Mouse (Mus musculus) MEL (cell line): ENCODE results near the gene Sez6l. TPM values are rescaled to one million over a fixed set of nuclear protein-coding genes. Genes with fewer than 3 reads are reported as not detected.

ENCODE experiments used
- DNase-seq: peaks from one replicate; pipeline ENCODE4 v3.0.0; 2011; ENCODE audit warnings: low read depth, low spot score
- H3K27ac ChIP-seq: 2 replicates; pipeline ENCODE4 v1.5.1; 2012; ENCODE audit warnings: low read depth, mild to moderate bottlenecking, control low read depth, low read length, moderate library complexity; ENCODE audit not compliant: control insufficient read depth
- H3K27me3 ChIP-seq, 2 experiments: fragments of 150-350 bp in 1 of 2; sonication (generic) in 1 of 2; 2 replicates each; pipeline ENCODE4 v1.6.1; 2012; ENCODE audit warnings: low read length in 2 of 2, mild to moderate bottlenecking in 2 of 2, improper control_type of control experiment in 1 of 2, moderate library complexity in 1 of 2; ENCODE audit not compliant: insufficient read depth in 2 of 2, control insufficient read depth in 1 of 2
- H3K36me3 ChIP-seq, 2 experiments: 2 replicates each; pipeline ENCODE4 v1.6.1; 2012 to 2014; ENCODE audit warnings: low read length in 2 of 2, improper control_type of control experiment in 1 of 2, inconsistent platforms in 1 of 2, mild to moderate bottlenecking in 1 of 2; ENCODE audit not compliant: insufficient read depth in 2 of 2, control insufficient read depth in 1 of 2
- H3K4me1 ChIP-seq, 2 experiments: fragments of 150-350 bp in 1 of 2; sonication (generic) in 1 of 2; 2 replicates each; pipeline ENCODE4 v1.6.1; 2012; ENCODE audit warnings: low read length in 2 of 2, improper control_type of control experiment in 1 of 2, mild to moderate bottlenecking in 1 of 2; ENCODE audit not compliant: insufficient read depth in 2 of 2, control insufficient read depth in 1 of 2
- H3K4me3 ChIP-seq, 2 experiments: fragments of 150-350 bp in 1 of 2; sonication (generic) in 1 of 2; 2 replicates each; pipeline ENCODE4 v1.5.1; 2012; ENCODE audit warnings: low read depth in 2 of 2, low read length in 2 of 2, mild to moderate bottlenecking in 2 of 2, moderate library complexity in 2 of 2, control low read depth in 1 of 2, improper control_type of control experiment in 1 of 2; ENCODE audit not compliant: control insufficient read depth in 1 of 2, insufficient read depth in 1 of 2
- H3K79me2 ChIP-seq: 2 replicates; pipeline ENCODE4 v1.6.1; 2012; ENCODE audit warnings: mild to moderate bottlenecking, low read length, moderate library complexity; ENCODE audit not compliant: control insufficient read depth, poor library complexity, insufficient read depth
- H3K9ac ChIP-seq: 2 replicates; pipeline ENCODE4 v1.6.1; 2012; ENCODE audit warnings: low read depth, mild to moderate bottlenecking, control low read depth, low read length, moderate library complexity; ENCODE audit not compliant: control insufficient read depth, poor library complexity, severe bottlenecking
- H3K9me3 ChIP-seq: fragments of 150-350 bp; sonication (generic); replicated peaks from 2 replicates; pipeline ENCODE4 v1.6.1; 2012; ENCODE audit warnings: mild to moderate bottlenecking, low read length, improper control_type of control experiment, moderate library complexity; ENCODE audit not compliant: insufficient read depth
- BHLHE40 ChIP-seq: IDR thresholded peaks from 2 replicates; pipeline ENCODE4 v1.6.1; 2012; ENCODE audit warnings: low read depth, mild to moderate bottlenecking, inconsistent platforms, low read length, improper control_type of control experiment, borderline replicate concordance
- CHD1 ChIP-seq: IDR thresholded peaks from 2 replicates; pipeline ENCODE4 v1.6.1; 2012; ENCODE audit warnings: low read depth, mild to moderate bottlenecking, inconsistent platforms, low read length, improper control_type of control experiment
- CTCF ChIP-seq, 3 experiments: IDR thresholded peaks in 2 of 3; conservative IDR thresholded peaks in 1 of 3; 2 replicates each; pipeline ENCODE4 v1.5.1; 2011 to 2012; ENCODE audit warnings: low read length in 3 of 3, low read depth in 2 of 3, mild to moderate bottlenecking in 2 of 3, improper control_type of control experiment in 1 of 3, inconsistent platforms in 1 of 3, mixed read lengths in 1 of 3, moderate library complexity in 1 of 3; ENCODE audit not compliant: control insufficient read depth in 1 of 3, insufficient read depth in 1 of 3, poor library complexity in 1 of 3, severe bottlenecking in 1 of 3
- GATA1 ChIP-seq: IDR thresholded peaks from 2 replicates; pipeline ENCODE4 v1.6.1; 2011; ENCODE audit warnings: low read depth, low read length, improper control_type of control experiment
- HCFC1 ChIP-seq: IDR thresholded peaks from 2 replicates; pipeline ENCODE4 v1.6.1; 2012; ENCODE audit warnings: low read depth, mild to moderate bottlenecking, inconsistent platforms, low read length, improper control_type of control experiment, moderate library complexity
- KAT2A ChIP-seq: conservative IDR thresholded peaks from 2 replicates; pipeline ENCODE4 v1.6.1; 2012; ENCODE audit warnings: low read depth, low read length, improper control_type of control experiment, inconsistent platforms
- MAFK ChIP-seq: IDR thresholded peaks from 2 replicates; pipeline ENCODE4 v1.6.1; 2011; ENCODE audit warnings: low read depth, mild to moderate bottlenecking, low read length, improper control_type of control experiment, borderline replicate concordance
- MAZ ChIP-seq: IDR thresholded peaks from 2 replicates; pipeline ENCODE4 v1.6.1; 2012; ENCODE audit warnings: low read depth, mild to moderate bottlenecking, inconsistent platforms, low read length, improper control_type of control experiment
- MEF2A ChIP-seq: IDR thresholded peaks from 2 replicates; pipeline ENCODE4 v1.6.1; 2014; ENCODE audit warnings: low read depth, mild to moderate bottlenecking, inconsistent platforms, low read length, improper control_type of control experiment; ENCODE audit not compliant: poor library complexity, insufficient replicate concordance, severe bottlenecking; ENCODE audit errors: extremely low read depth
- MXI1 ChIP-seq: IDR thresholded peaks from 2 replicates; pipeline ENCODE4 v1.6.1; 2011; ENCODE audit warnings: mild to moderate bottlenecking, low read depth, low read length, improper control_type of control experiment
- MYC ChIP-seq: IDR thresholded peaks from 2 replicates; pipeline ENCODE4 v1.6.1; 2011; ENCODE audit warnings: low read depth, mild to moderate bottlenecking, low read length, improper control_type of control experiment, moderate library complexity
- NELFE ChIP-seq: IDR thresholded peaks from 2 replicates; pipeline ENCODE4 v1.6.1; 2011; ENCODE audit warnings: low read depth, low read length, improper control_type of control experiment
- NRF1 ChIP-seq: IDR thresholded peaks from 2 replicates; pipeline ENCODE4 v1.6.1; 2014; ENCODE audit warnings: low read depth, mild to moderate bottlenecking, inconsistent platforms, low read length, improper control_type of control experiment, moderate library complexity; ENCODE audit not compliant: poor library complexity, insufficient read depth, severe bottlenecking
- POLR2A ChIP-seq, 2 experiments: IDR thresholded peaks; 2 replicates each; pipeline ENCODE4 v1.6.1; 2011 to 2012; ENCODE audit warnings: low read length in 2 of 2, mild to moderate bottlenecking in 2 of 2, control low read depth in 1 of 2, improper control_type of control experiment in 1 of 2, low read depth in 1 of 2, moderate library complexity in 1 of 2; ENCODE audit not compliant: control insufficient read depth in 1 of 2, insufficient read depth in 1 of 2, poor library complexity in 1 of 2
- POLR2AphosphoS2 ChIP-seq: IDR thresholded peaks from 2 replicates; pipeline ENCODE4 v1.6.1; 2011; ENCODE audit warnings: low read length, improper control_type of control experiment
- POLR2AphosphoS5 ChIP-seq: IDR thresholded peaks from 2 replicates; pipeline ENCODE4 v1.6.1; 2012; ENCODE audit warnings: low read depth, borderline replicate concordance, mild to moderate bottlenecking, inconsistent platforms, low read length, moderate library complexity, mixed read lengths
- RAD21 ChIP-seq: IDR thresholded peaks from 2 replicates; pipeline ENCODE4 v1.6.1; 2011; ENCODE audit warnings: mild to moderate bottlenecking, low read depth, low read length, improper control_type of control experiment
- RCOR1 ChIP-seq: IDR thresholded peaks from 2 replicates; pipeline ENCODE4 v1.6.1; 2012; ENCODE audit warnings: low read depth, mild to moderate bottlenecking, inconsistent platforms, low read length, improper control_type of control experiment
- SIN3A ChIP-seq: IDR thresholded peaks from 2 replicates; pipeline ENCODE4 v1.6.1; 2012; ENCODE audit warnings: low read length, improper control_type of control experiment, inconsistent platforms
- SMC3 ChIP-seq: IDR thresholded peaks from 2 replicates; pipeline ENCODE4 v1.6.1; 2011; ENCODE audit warnings: low read depth, low read length, improper control_type of control experiment
- TAL1 ChIP-seq: IDR thresholded peaks from 2 replicates; pipeline ENCODE4 v1.6.1; 2012; ENCODE audit warnings: mild to moderate bottlenecking, inconsistent platforms, low read length, moderate library complexity, mixed read lengths
- TBP ChIP-seq: IDR thresholded peaks from 2 replicates; pipeline ENCODE4 v1.8.0; 2011; ENCODE audit warnings: low read depth, low read length, improper control_type of control experiment
- USF1 ChIP-seq: IDR thresholded peaks from 2 replicates; pipeline ENCODE4 v1.6.1; 2014; ENCODE audit warnings: low read depth, mild to moderate bottlenecking, inconsistent platforms, low read length, improper control_type of control experiment, moderate library complexity
- USF2 ChIP-seq, 2 experiments: IDR thresholded peaks; 2 replicates each; pipeline ENCODE4 v1.6.1; 2011 to 2012; ENCODE audit warnings: improper control_type of control experiment in 2 of 2, low read length in 2 of 2, borderline replicate concordance in 1 of 2, inconsistent platforms in 1 of 2, low read depth in 1 of 2, mild to moderate bottlenecking in 1 of 2; ENCODE audit not compliant: insufficient read depth in 1 of 2
- ZKSCAN1 ChIP-seq: IDR thresholded peaks from 2 replicates; pipeline ENCODE4 v1.6.1; 2012; ENCODE audit warnings: low read depth, mild to moderate bottlenecking, inconsistent platforms, low read length, improper control_type of control experiment, moderate library complexity
- ZMIZ1 ChIP-seq: IDR thresholded peaks from 2 replicates; pipeline ENCODE4 v1.6.1; 2012; ENCODE audit warnings: low read depth, mild to moderate bottlenecking, inconsistent platforms, low read length, improper control_type of control experiment, moderate library complexity
- ZNF384 ChIP-seq: IDR thresholded peaks from 2 replicates; pipeline ENCODE4 v1.6.1; 2012; ENCODE audit warnings: low read depth, mild to moderate bottlenecking, inconsistent platforms, low read length, improper control_type of control experiment
- polyA plus RNA-seq, 2 experiments: library from polyadenylated mRNA; stranded (reverse) in 1 of 2; unstranded in 1 of 2; fragments of >175 nt in 1 of 2; fragments of >200 nt in 1 of 2; gene quantifications; 2 replicates each; pipeline versions ENCODE4 v1.2.1 to v1.2.4; 2012; ENCODE audit warnings: low replicate concordance in 2 of 2, low read depth in 1 of 2; ENCODE audit not compliant: insufficient read length in 2 of 2, insufficient read depth in 1 of 2, missing spikeins in 1 of 2
- total RNA-seq: library from RNA; depleted of rRNA; stranded (reverse); fragments of 300-350 nt; gene quantifications from 2 replicates; pipeline ENCODE4 v1.2.3, GENCODE M21; 2012

Gene Sez6l
- total and polyA plus RNA-seq, 3 experiments = not detected

GRCm38 (mm10) chr5:112586071-112586470 lies 9.1 kb upstream of the Sez6l start:
- TF ChIP-seq MYC = no peak
- TF ChIP-seq USF2 (IDR thresholded peaks at IDR 0.05; ENCODE audit: borderline replicate concordance in 1 of 2, insufficient read depth in 1 of 2, low read depth in 1 of 2, low read length in 2 of 2) = no peak
- no peak for TF ChIP-seq CHD1
- no peak for TF ChIP-seq POLR2AphosphoS2
- no peak for TF ChIP-seq TAL1
- no peak for TF ChIP-seq GATA1
- TF ChIP-seq RAD21 = no peak
- TF ChIP-seq MAZ = no peak
- TF ChIP-seq SMC3 = no peak
- no peak for TF ChIP-seq MEF2A
- no peak for TF ChIP-seq NRF1
- TF ChIP-seq NELFE = no peak
- no peak for TF ChIP-seq POLR2AphosphoS5
- no peak for TF ChIP-seq MAFK
- no peak for TF ChIP-seq HCFC1
- no peak for TF ChIP-seq ZKSCAN1
- no peak for TF ChIP-seq USF1
- TF ChIP-seq TBP = no peak
- no peak for TF ChIP-seq ZMIZ1
- no peak for TF ChIP-seq MXI1
- no peak for DNase-seq

GRCm38 (mm10) chr5:112584155-112584769 lies 7.3 kb upstream of the Sez6l start:
- no peaks in the 10 kb centered on the region for H3K36me3 ChIP-seq
- no peaks in the 10 kb centered on the region for H3K4me1 ChIP-seq
- no peaks in the 10 kb centered on the region for H3K9me3 ChIP-seq
- H3K9ac ChIP-seq = no peak overlapping the region
- TF ChIP-seq MYC = no peak
- TF ChIP-seq SMC3 = no peak
- TF ChIP-seq MEF2A = no peak
- TF ChIP-seq NRF1 = no peak
- no peak for TF ChIP-seq POLR2AphosphoS5
- no peak for TF ChIP-seq HCFC1
- no peak for TF ChIP-seq ZMIZ1
- no peak for TF ChIP-seq KAT2A
- no peak for TF ChIP-seq SIN3A
- no peak for TF ChIP-seq GATA1
- no peak for TF ChIP-seq MXI1
- TF ChIP-seq NELFE = no peak
- no peak for TF ChIP-seq RCOR1
- no peak for TF ChIP-seq USF2 (IDR thresholded peaks at IDR 0.05; ENCODE audit: borderline replicate concordance in 1 of 2, insufficient read depth in 1 of 2, low read depth in 1 of 2, low read length in 2 of 2)
- no peak for TF ChIP-seq CTCF (IDR thresholded peaks at IDR 0.05 in 2 of 3, conservative IDR thresholded peaks at IDR 0.05 in 1 of 3; ENCODE audit: control insufficient read depth in 1 of 3, insufficient read depth in 1 of 3, low read depth in 2 of 3, low read length in 3 of 3, poor library complexity in 1 of 3, severe bottlenecking in 1 of 3)
- TF ChIP-seq BHLHE40 = no peak
- TF ChIP-seq POLR2A (IDR thresholded peaks at IDR 0.05; ENCODE audit: control insufficient read depth in 1 of 2, insufficient read depth in 1 of 2, low read depth in 1 of 2, low read length in 2 of 2, poor library complexity in 1 of 2) = no peak
- TF ChIP-seq ZNF384 = no peak
- TF ChIP-seq, all 39 proteins: peak for 0
- no peak overlapping the region for H3K27ac ChIP-seq
- H3K79me2 ChIP-seq = no peaks in the 10 kb centered on the region
- H3K4me3 ChIP-seq = no peak overlapping the region
- no peaks in the 10 kb centered on the region for H3K27me3 ChIP-seq
- no peak for DNase-seq

More at GRCm38 (mm10) chr5:112586071-112586470, 9.1 kb upstream of the Sez6l start:
- Histone ChIP-seq H3K79me2 (no peaks in the 10 kb centered on the region), H3K27ac (no peak overlapping the region), H3K27me3 (no peaks in the 10 kb centered on the region), H3K9me3 (no peaks in the 10 kb centered on the region), H3K36me3 (no peaks in the 10 kb centered on the region), H3K4me3 (no peak overlapping the region), H3K9ac (no peak overlapping the region), H3K4me1 (no peaks in the 10 kb centered on the region)
